Mouse (Mus musculus): ENCODE results near the gene Olfr906.

The Olfr906 gene

GRCm38 (mm10) chr9:38486785-38487184 lies at the start of gene Olfr906:
Gene Olfr906 (plus strand): TSS chr9:38487085.
- no peak for DNase-seq (ENCODE audit: low spot score)

- DNase-seq (ENCODE audit: low spot score): no peak
Measured at GRCm38 (mm10) chr9:38447352-38447751, 39.5 kb upstream of the Olfr906 start, which contains the start of gene Olfr902. Gene Olfr902 (plus strand): TSS chr9:38447652.

GRCm38 (mm10) chr9:38462844-38463243 lies 24.0 kb upstream of the Olfr906 start, which contains the start of gene Olfr904:
Gene Olfr904 (plus strand): TSS chr9:38463144.
- no peak for DNase-seq (ENCODE audit: low spot score)

- DNase-seq (ENCODE audit: low spot score): no peak
Measured at GRCm38 (mm10) chr9:38470807-38471206, 16.1 kb upstream of the Olfr906 start, which contains the start of gene Olfr905. Gene Olfr905 (plus strand): TSS chr9:38471107.

GRCm38 (mm10) chr9:38495501-38495900 lies 8.6 kb downstream of the Olfr906 start, which contains the start of gene Olfr907:
Gene Olfr907 (plus strand): TSS chr9:38495801.
- no peak for DNase-seq (ENCODE audit: low spot score)

GRCm38 (mm10) chr9:38512353-38512752 lies 25.5 kb downstream of the Olfr906 start:
- DNase-seq (ENCODE audit: low spot score): no peak

GRCm38 (mm10) chr9:38521280-38521679 lies 34.4 kb downstream of the Olfr906 start, which contains the start of gene Olfr911-ps1:
Gene Olfr911-ps1 (plus strand): TSS chr9:38521580.
- DNase-seq (ENCODE audit: low spot score): no peak

- DNase-seq (ENCODE audit: low spot score): no peak
Measured at GRCm38 (mm10) chr9:38537549-38537948, 50.7 kb downstream of the Olfr906 start, which contains the start of gene Olfr910. Gene Olfr910 (plus strand): TSS chr9:38537849.

Data from T-cell, adult 2 months (primary cell).